Mouse (Mus musculus) cerebellum, adult 2 months (tissue): ENCODE measurements around the gene Elp4.

Source experiments
- CTCF ChIP-seq: fragments of 200-500 bp; IDR thresholded peaks from 2 replicates; pipeline ENCODE4 v1.5.1; 2011; ENCODE audit warnings: low read depth, mild to moderate bottlenecking, control low read depth, low read length, moderate library complexity, borderline replicate concordance; ENCODE audit not compliant: insufficient read depth
- POLR2A ChIP-seq: fragments of 200-500 bp; IDR thresholded peaks from 2 replicates; pipeline ENCODE4 v1.6.1; 2011; ENCODE audit warnings: low read length, control low read depth, borderline replicate concordance; ENCODE audit not compliant: insufficient read depth

DNA sequence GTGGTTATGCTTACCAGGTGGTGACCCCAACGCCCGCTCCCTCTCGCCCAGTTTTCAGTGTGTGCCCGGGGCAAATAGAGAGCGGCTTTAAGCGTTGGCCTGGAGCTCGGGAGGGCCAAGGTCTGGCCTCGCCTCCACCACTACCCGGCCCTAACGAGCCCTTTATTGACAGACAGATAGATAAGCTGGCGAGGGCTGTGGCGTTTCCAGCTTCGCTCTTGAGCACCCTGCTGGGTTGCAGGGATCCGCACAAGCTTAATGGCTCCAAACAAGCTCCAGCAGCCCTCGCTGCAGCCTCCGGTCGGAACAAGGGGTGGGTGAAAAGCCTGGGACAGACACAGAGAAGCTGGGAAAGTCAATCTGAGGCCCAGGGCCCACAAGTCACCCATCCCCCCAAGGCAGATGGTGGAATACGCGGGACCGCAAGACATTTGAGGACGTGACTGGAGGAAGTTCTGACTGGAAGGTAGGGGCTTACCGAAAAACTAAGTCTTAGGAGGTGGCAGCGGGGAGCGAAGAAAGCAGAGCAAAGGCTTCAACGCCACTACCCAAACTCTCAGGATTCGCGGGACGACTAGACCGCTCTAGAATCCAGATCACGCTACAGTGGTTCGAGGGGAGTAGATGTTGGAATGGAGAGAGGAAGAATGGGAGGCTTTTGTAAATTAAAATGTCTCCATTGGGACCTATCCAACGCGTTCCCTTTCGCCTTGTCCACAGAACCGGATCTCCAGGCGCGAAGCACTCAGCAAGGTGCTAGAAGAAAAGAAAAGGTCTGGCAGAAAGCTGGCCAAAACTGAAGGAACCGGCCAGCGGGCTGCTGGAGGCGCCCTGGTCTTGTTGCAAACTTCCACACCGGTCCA, 237.4 kb downstream of the Elp4 start:
- TF ChIP-seq CTCF (no peak), POLR2A (no peak)
